Mouse (Mus musculus) myocyte (in vitro differentiated cells): ENCODE measurements around the gene Daxx. TPM values are rescaled to one million over a fixed set of nuclear protein-coding genes. Genes with fewer than 3 reads are reported as not detected.
A peak's percentile ranks its signal among the peaks of the same experiment; 100 is the strongest.

Experiments used
- H3K27me3 ChIP-seq: one replicate; pipeline ENCODE4 v1.6.1; 2011; ENCODE audit not compliant: control insufficient read depth, insufficient read depth, insufficient read length
- H3K36me3 ChIP-seq: one replicate; pipeline ENCODE4 v1.6.1; 2011; ENCODE audit not compliant: control insufficient read depth, insufficient read depth
- H3K4me2 ChIP-seq: one replicate; pipeline ENCODE4 v1.6.1; 2011; ENCODE audit warnings: low read depth, control low read depth
- H3K4me3 ChIP-seq: one replicate; pipeline ENCODE4 v1.5.1; 2011; ENCODE audit warnings: mild to moderate bottlenecking, control low read depth, moderate library complexity
- H3K79me2 ChIP-seq: one replicate; pipeline ENCODE4 v1.6.1; 2011; ENCODE audit not compliant: control insufficient read depth, insufficient read depth
- H3ac ChIP-seq: one replicate; pipeline ENCODE4 v1.6.1; 2011; ENCODE audit not compliant: control insufficient read depth, insufficient read length
- CEBPB ChIP-seq: IDR thresholded peaks from 2 replicates; pipeline ENCODE4 v1.6.1; 2011; ENCODE audit warnings: mild to moderate bottlenecking, moderate library complexity; ENCODE audit not compliant: poor library complexity, insufficient read depth, severe bottlenecking
- E2F4 ChIP-seq: IDR thresholded peaks from one replicate; pipeline ENCODE4 v1.6.1; 2011; ENCODE audit warnings: mild to moderate bottlenecking, control low read depth, moderate library complexity; ENCODE audit not compliant: insufficient read depth
- MAX ChIP-seq: IDR thresholded peaks from one replicate; pipeline ENCODE4 v1.6.1; 2011; ENCODE audit warnings: low read depth, mild to moderate bottlenecking, control low read depth
- MYOD1 ChIP-seq, 3 experiments: IDR thresholded peaks; one replicate each; pipeline ENCODE4 v1.6.1; 2011; ENCODE audit warnings: control low read depth in 2 of 3, low read depth in 2 of 3, mild to moderate bottlenecking in 2 of 3, moderate library complexity in 1 of 3; ENCODE audit not compliant: insufficient read length in 2 of 3, control insufficient read depth in 1 of 3
- MYOG ChIP-seq, 3 experiments: IDR thresholded peaks; one replicate each; pipeline ENCODE4 v1.6.1; 2011; ENCODE audit warnings: control low read depth in 2 of 3, low read depth in 2 of 3, mild to moderate bottlenecking in 2 of 3; ENCODE audit not compliant: insufficient read length in 2 of 3, control insufficient read depth in 1 of 3, insufficient read depth in 1 of 3
- POLR2A ChIP-seq: IDR thresholded peaks from one replicate; pipeline ENCODE4 v1.6.1; 2011; ENCODE audit warnings: low read depth, mild to moderate bottlenecking, control low read depth, moderate library complexity; ENCODE audit not compliant: insufficient read length
- POLR2AphosphoS2 ChIP-seq: IDR thresholded peaks from one replicate; pipeline ENCODE4 v1.6.1; 2011; ENCODE audit warnings: low read depth, control low read depth; ENCODE audit not compliant: insufficient read length
- REST ChIP-seq: IDR thresholded peaks from one replicate; pipeline ENCODE4 v1.6.1; 2011; ENCODE audit warnings: mild to moderate bottlenecking, control low read depth, moderate library complexity; ENCODE audit not compliant: insufficient read depth, insufficient read length
- SRF ChIP-seq: IDR thresholded peaks from one replicate; pipeline ENCODE4 v1.6.1; 2011; ENCODE audit warnings: low read depth; ENCODE audit not compliant: control insufficient read depth, insufficient read length
- TCF12 ChIP-seq: IDR thresholded peaks from one replicate; pipeline ENCODE4 v1.6.1; 2011; ENCODE audit warnings: mild to moderate bottlenecking, control low read depth; ENCODE audit not compliant: poor library complexity, insufficient read depth, severe bottlenecking
- TCF3 ChIP-seq: IDR thresholded peaks from one replicate; pipeline ENCODE4 v1.6.1; 2011; ENCODE audit warnings: low read depth, control low read depth; ENCODE audit not compliant: insufficient read length
- USF1 ChIP-seq: IDR thresholded peaks from one replicate; pipeline ENCODE4 v1.6.1; 2011; ENCODE audit warnings: low read depth, mild to moderate bottlenecking, control low read depth, moderate library complexity
- polyA plus RNA-seq: library from polyadenylated mRNA; unstranded; fragments of >200 nt; fragmentation: generic; extraction: Trizol; gene quantifications from one replicate; pipeline ENCODE4 v1.2.1, GENCODE M21; 2012; ENCODE audit warnings: missing spikeins

Gene Daxx
- polyA plus RNA-seq, 1 experiment, result 16.9 TPM

DNA sequence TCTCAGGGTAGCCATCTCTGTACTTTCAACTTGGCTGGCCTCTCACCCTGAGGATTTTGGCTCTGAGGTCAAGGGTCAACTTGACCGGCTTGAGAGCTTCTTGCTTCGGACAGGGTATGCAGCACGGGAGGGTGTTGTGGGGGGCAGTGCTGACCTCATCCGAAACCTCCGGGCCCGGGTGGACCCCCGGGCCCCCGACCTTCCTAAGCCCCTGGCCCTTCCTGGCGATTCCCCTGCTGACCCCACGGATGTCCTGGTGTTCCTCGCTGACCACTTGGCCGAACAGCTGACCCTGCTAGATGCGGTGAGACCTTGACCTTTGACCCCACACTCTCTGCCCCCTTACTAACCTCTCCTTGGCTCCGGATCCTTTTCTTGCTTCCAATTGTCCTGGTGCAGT lies 23.2 kb downstream of the Daxx start:
- Histone ChIP-seq H3K36me3 (no peaks in the 10 kb centered on the region), H3K4me3 (no peak overlapping the region)
- no peak for TF ChIP-seq POLR2A
- TF ChIP-seq USF1, result no peak
- TF ChIP-seq SRF, result no peak
- no peak for TF ChIP-seq TCF12
- no peak for TF ChIP-seq POLR2AphosphoS2
- TF ChIP-seq MYOD1 (IDR thresholded peaks at IDR 0.05; ENCODE audit: control insufficient read depth in 1 of 3, insufficient read length in 2 of 3, low read depth in 2 of 3), result no peak
- TF ChIP-seq E2F4, result no peak
- TF ChIP-seq MYOG (IDR thresholded peaks at IDR 0.05; ENCODE audit: control insufficient read depth in 1 of 3, insufficient read depth in 1 of 3, insufficient read length in 2 of 3, low read depth in 2 of 3), result no peak
- TF ChIP-seq TCF3, result no peak
- no peak for TF ChIP-seq MAX
- no peak for TF ChIP-seq CEBPB
- TF ChIP-seq REST, result no peak

DNA sequence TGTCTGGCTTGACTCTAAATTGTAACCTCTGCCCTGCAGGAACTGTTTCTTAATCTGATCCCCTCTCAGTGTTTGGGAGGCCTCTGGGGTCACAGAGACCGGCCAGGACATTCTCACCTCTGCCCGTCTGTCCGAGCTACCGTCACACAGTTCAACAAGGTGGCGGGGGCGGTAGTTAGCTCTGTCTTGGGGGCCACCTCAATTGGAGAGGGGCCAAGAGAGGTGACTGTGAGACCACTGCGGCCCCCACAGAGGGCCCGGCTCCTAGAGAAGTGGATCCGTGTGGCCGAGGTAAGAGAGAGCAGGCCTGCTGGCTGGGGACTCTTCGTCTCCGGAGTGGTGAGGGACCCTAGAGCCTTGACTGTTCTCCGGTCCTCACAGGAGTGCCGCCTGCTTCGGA lies 23.8 kb downstream of the Daxx start:
- TF ChIP-seq USF1, result no peak
- no peak for TF ChIP-seq TCF3
- H3K4me3 ChIP-seq, result no peak overlapping the region
- H3K79me2 ChIP-seq, result peaks cover 8% of the 10 kb centered on the region
- no peak overlapping the region for H3ac ChIP-seq
- no peaks in the 10 kb centered on the region for H3K36me3 ChIP-seq
- H3K4me2 ChIP-seq, result no peak overlapping the region
- no peaks in the 10 kb centered on the region for H3K27me3 ChIP-seq

More for the DNA sequence above, 23.2 kb downstream of the Daxx start:
- H3K79me2 ChIP-seq, result peaks cover 13% of the 10 kb centered on the region
- no peak overlapping the region for H3ac ChIP-seq
- H3K27me3 ChIP-seq, result no peaks in the 10 kb centered on the region
- H3K4me2 ChIP-seq, result no peak overlapping the region

GRCm38 (mm10) chr17:33935422-33936055 lies 26.3 kb downstream of the Daxx start:
- Histone ChIP-seq H3K4me2 (no peak overlapping the region), H3K4me3 (no peak overlapping the region), H3K27me3 (no peaks in the 10 kb centered on the region), H3K79me2 (peaks cover 13% of the 10 kb centered on the region), H3K36me3 (no peaks in the 10 kb centered on the region), H3ac (no peak overlapping the region)
- TF ChIP-seq USF1, result no peak
- no peak for TF ChIP-seq REST
- TF ChIP-seq SRF, result no peak
- TF ChIP-seq MYOD1 (IDR thresholded peaks at IDR 0.05; ENCODE audit: control insufficient read depth in 1 of 3, insufficient read length in 2 of 3, low read depth in 2 of 3), result no peak
- no peak for TF ChIP-seq MYOG (IDR thresholded peaks at IDR 0.05; ENCODE audit: control insufficient read depth in 1 of 3, insufficient read depth in 1 of 3, insufficient read length in 2 of 3, low read depth in 2 of 3)
- TF ChIP-seq TCF12, result no peak
- TF ChIP-seq TCF3, result no peak
- TF ChIP-seq POLR2AphosphoS2, result no peak
- no peak for TF ChIP-seq CEBPB
- TF ChIP-seq POLR2A, result no peak
- no peak for TF ChIP-seq MAX
- no peak for TF ChIP-seq E2F4

DNA sequence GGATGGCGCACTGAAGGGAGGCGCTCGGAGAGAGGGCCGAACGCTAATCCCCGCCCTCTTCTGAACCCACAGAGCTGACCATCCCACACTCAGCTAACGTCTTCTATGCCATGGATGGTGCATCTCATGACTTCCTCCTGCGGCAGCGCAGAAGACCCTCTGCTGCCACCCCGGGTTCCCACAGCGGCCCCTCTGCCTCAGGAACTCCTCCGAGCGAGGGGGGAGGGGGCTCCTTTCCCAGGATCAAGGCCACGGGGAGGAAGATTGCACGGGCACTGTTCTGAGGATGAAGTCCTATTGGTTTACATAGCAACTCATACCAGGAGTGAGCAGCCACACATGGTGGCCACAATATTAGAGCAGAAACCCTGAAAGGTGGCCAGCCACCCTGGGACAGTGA lies 27.8 kb downstream of the Daxx start:
- no peak for TF ChIP-seq TCF12
- H3K36me3 ChIP-seq, result no peaks in the 10 kb centered on the region
- H3K4me2 ChIP-seq, result no peak overlapping the region
- H3K79me2 ChIP-seq, result peaks cover 23% of the 10 kb centered on the region
- H3ac ChIP-seq, result no peak overlapping the region
- no peaks in the 10 kb centered on the region for H3K27me3 ChIP-seq
- no peak overlapping the region for H3K4me3 ChIP-seq

- H3ac ChIP-seq, result no peak overlapping the region
- peak overlapping the region; percentile 86 for H3K4me2 ChIP-seq
- H3K4me3 ChIP-seq, result peak overlapping the region; percentile 81
- H3K36me3 ChIP-seq, result no peaks in the 10 kb centered on the region
- H3K27me3 ChIP-seq, result no peaks in the 10 kb centered on the region
- peaks cover 23% of the 10 kb centered on the region for H3K79me2 ChIP-seq
- no peak for TF ChIP-seq POLR2A
- no peak for TF ChIP-seq MYOD1 (IDR thresholded peaks at IDR 0.05; ENCODE audit: control insufficient read depth in 1 of 3, insufficient read length in 2 of 3, low read depth in 2 of 3)
- no peak for TF ChIP-seq SRF
- no peak for TF ChIP-seq REST
- TF ChIP-seq E2F4, result no peak
- no peak for TF ChIP-seq TCF12
- TF ChIP-seq USF1, result no peak
- no peak for TF ChIP-seq POLR2AphosphoS2
- TF ChIP-seq CEBPB, result no peak
- no peak for TF ChIP-seq MYOG (IDR thresholded peaks at IDR 0.05; ENCODE audit: control insufficient read depth in 1 of 3, insufficient read depth in 1 of 3, insufficient read length in 2 of 3, low read depth in 2 of 3)
- no peak for TF ChIP-seq TCF3
- no peak for TF ChIP-seq MAX
Measured at GRCm38 (mm10) chr17:33938783-33939182, 29.6 kb downstream of the Daxx start.
